Comparison of ENCODE assay signal across 9 mouse cellular contexts in genomic region chr8:46934898-46935297, GRCm38 (mm10). TPM values are rescaled to one million over a fixed set of nuclear protein-coding genes. Genes with fewer than 3 reads are reported as not detected.
A peak's percentile ranks its signal among the peaks of the same experiment; 100 is the strongest.
DNase-seq lines count a peak whose midpoint lies in the region; ATAC-seq and TF ChIP-seq lines count a peak whose summit lies in the region.
"Had no signal": no experiment of that assay in that cellular context is flagged by ENCODE, and none has a peak within 500 bp of the region (broad histone marks: within the 10 kb centered on the region; RNA-seq: fewer than 3 reads in every experiment).

No protein-coding gene starts in this region.

- WGBS in intestine, embryonic 16.5 days = 31% methylated on average over 9 of the region's 9 CpGs
- WGBS in limb, embryonic 10.5 days = 24% methylated on average over 9 of the region's 9 CpGs
- 19% methylated on average over 9 of the region's 9 CpGs for WGBS in midbrain, embryonic 14.5 days

- no peaks in the 10 kb centered on the region for H3K27me3 ChIP-seq in intestine, embryonic 16.5 days (replicated peaks; ENCODE audit: control insufficient read depth, insufficient read depth, low read length)
- H3K27me3 ChIP-seq in limb, embryonic 10.5 days (ENCODE audit: low read depth, poor library complexity, severe bottlenecking) = no peaks in the 10 kb centered on the region
- no peaks in the 10 kb centered on the region for H3K27me3 ChIP-seq in midbrain, embryonic 14.5 days (ENCODE audit: control insufficient read depth, insufficient read depth, low read length)
- H3K27me3 ChIP-seq: heart, embryonic 13.5 days had no signal

- TF ChIP-seq CTCF in gastrocnemius, adult 2 months (IDR thresholded peaks at IDR 0.05) = peak; percentile 90

- intact Hi-C loops in gastrocnemius, adult 2 months (cut with DNase I) = loop anchor here (5.0 kb wide), 1 partner anchor 198 kb away; the partner anchor contains the start of gene Irf2

- H3K9me3 ChIP-seq in intestine, embryonic 16.5 days (ENCODE audit: control insufficient read depth, low read length) = no peaks in the 10 kb centered on the region
- no peaks in the 10 kb centered on the region for H3K9me3 ChIP-seq in limb, embryonic 10.5 days (replicated peaks)
- H3K9me3 ChIP-seq in midbrain, embryonic 14.5 days (ENCODE audit: control insufficient read depth, low read length) = no peaks in the 10 kb centered on the region
- H3K9me3 ChIP-seq: heart, embryonic 13.5 days had no signal

- H3K4me3 ChIP-seq in gastrocnemius, adult 2 months = no peak overlapping the region
- no peak overlapping the region for H3K4me3 ChIP-seq in intestine, embryonic 16.5 days (ENCODE audit: low read length)
- H3K4me3 ChIP-seq in limb, embryonic 10.5 days = no peak overlapping the region
- no peak overlapping the region for H3K4me3 ChIP-seq in midbrain, embryonic 14.5 days (replicated peaks; ENCODE audit: low read depth, low read length)
- H3K4me3 ChIP-seq: heart, embryonic 13.5 days had no signal

- H3K36me3 ChIP-seq in intestine, embryonic 16.5 days (ENCODE audit: control insufficient read depth, insufficient read depth, low read length) = no peaks in the 10 kb centered on the region
- no peaks in the 10 kb centered on the region for H3K36me3 ChIP-seq in limb, embryonic 10.5 days
- no peaks in the 10 kb centered on the region for H3K36me3 ChIP-seq in midbrain, embryonic 14.5 days (ENCODE audit: control insufficient read depth, insufficient read depth, low read length)
- H3K36me3 ChIP-seq: heart, embryonic 13.5 days had no signal

- peak; percentile 65 for DNase-seq in CD4-positive helper T cell, adult 2 months (ENCODE audit: low read depth, low spot score)
- DNase-seq in T-cell, adult 2 months (ENCODE audit: low spot score) = peak; percentile 43
- peak; percentile 67 to 69 for DNase-seq in cerebellum, postnatal 14 days
- DNase-seq in gastrocnemius, adult 2 months = peak; percentile 71
- DNase-seq in limb, embryonic 10.5 days (ENCODE audit: low spot score) = peak; percentile 75
- DNase-seq in midbrain, embryonic 14.5 days = peak; percentile 80
- peak; percentile 52 for DNase-seq in testis, postnatal 10 days (ENCODE audit: low spot score)

- no peak overlapping the region for H3K4me2 ChIP-seq in intestine, embryonic 16.5 days (ENCODE audit: low read depth, low read length)
- no peak overlapping the region for H3K4me2 ChIP-seq in midbrain, embryonic 14.5 days (ENCODE audit: low read length)
- H3K4me2 ChIP-seq: heart, embryonic 13.5 days had no signal

- H3K27ac ChIP-seq in gastrocnemius, adult 2 months = peak overlapping the region; percentile 73
- no peak overlapping the region for H3K27ac ChIP-seq in intestine, embryonic 16.5 days (ENCODE audit: low read length)
- no peak overlapping the region for H3K27ac ChIP-seq in limb, embryonic 10.5 days
- H3K27ac ChIP-seq in midbrain, embryonic 14.5 days (replicated peaks; ENCODE audit: low read depth, low read length) = no peak overlapping the region
- H3K27ac ChIP-seq: heart, embryonic 13.5 days had no signal

- peaks cover 3% of the 10 kb centered on the region; the same call in 1 of the 2 replicates for H3K4me1 ChIP-seq in intestine, embryonic 16.5 days (ENCODE audit: control insufficient read depth, insufficient read depth, low read length)
- H3K4me1 ChIP-seq in limb, embryonic 10.5 days = peaks cover 5% of the 10 kb centered on the region
- no peaks in the 10 kb centered on the region for H3K4me1 ChIP-seq in midbrain, embryonic 14.5 days (ENCODE audit: control insufficient read depth, insufficient read depth, low read length)

- peak; percentile 69 for ATAC-seq in intestine, embryonic 16.5 days
- ATAC-seq in midbrain, embryonic 14.5 days (ENCODE audit: low FRiP score, low TSS enrichment) = no peak

- no peak overlapping the region for H3K9ac ChIP-seq in intestine, embryonic 16.5 days (ENCODE audit: low read depth, low read length)
- H3K9ac ChIP-seq in midbrain, embryonic 14.5 days (replicated peaks; ENCODE audit: low read length) = no peak overlapping the region
- H3K9ac ChIP-seq: heart, embryonic 13.5 days had no signal

RNA-seq across cellular contexts. Expression of gene Enpp6, which starts 51.8 kb away (rescaled TPM):
- 1 to 10 TPM; 1.1 to 1.2 TPM for total RNA-seq in gastrocnemius, adult 2 months (2021)
- 0.15 and 0.21 TPM in 2 replicates for polyA plus RNA-seq in intestine, embryonic 16.5 days (2015; fragmentation: Nextera tagmentation; extraction: Ambion mirVana)
- polyA plus RNA-seq in limb, embryonic 10.5 days (2016; fragmentation: Nextera tagmentation; extraction: Ambion mirVana) = 0.09 and 0.24 TPM in 2 replicates
- polyA plus RNA-seq in midbrain, embryonic 14.5 days (2014; fragmentation: Nextera tagmentation; extraction: Ambion mirVana) = not detected in 2 replicates
